Mouse (Mus musculus) urinary bladder, postnatal 14 days (tissue): ENCODE measurements around the gene Dpp9.

Source experiments
- DNase-seq: peaks from one replicate; pipeline ENCODE4 v3.0.0; 2021; ENCODE audit warnings: low spot score

Gene Dpp9

GRCm38 (mm10) chr17:56229943-56230342, 11.2 kb upstream of the Dpp9 start:
- no peak for DNase-seq

- no peak for DNase-seq
Measured at GRCm38 (mm10) chr17:56226566-56226965, 7.9 kb upstream of the Dpp9 start.

DNA sequence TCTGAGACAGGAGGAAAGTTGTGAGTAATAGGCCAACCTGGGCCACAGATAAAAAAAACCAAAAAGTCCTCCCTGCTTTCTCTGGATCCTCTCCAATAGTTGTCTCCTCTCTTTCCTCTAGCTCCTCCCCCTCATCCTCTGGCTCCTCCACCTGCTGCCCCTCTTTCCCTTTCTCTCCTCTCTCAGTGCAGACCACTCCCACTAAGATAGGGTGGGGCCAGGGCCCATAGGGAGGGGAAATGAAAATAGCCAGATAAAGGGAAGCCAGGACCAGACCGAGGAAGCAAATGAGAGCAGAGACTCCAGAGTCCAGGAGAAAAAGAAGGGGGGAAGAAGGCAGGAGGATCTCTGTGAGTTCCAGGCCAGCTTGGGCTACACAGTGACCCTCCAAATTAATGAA, 6.2 kb upstream of the Dpp9 start:
- DNase-seq: no peak

DNA sequence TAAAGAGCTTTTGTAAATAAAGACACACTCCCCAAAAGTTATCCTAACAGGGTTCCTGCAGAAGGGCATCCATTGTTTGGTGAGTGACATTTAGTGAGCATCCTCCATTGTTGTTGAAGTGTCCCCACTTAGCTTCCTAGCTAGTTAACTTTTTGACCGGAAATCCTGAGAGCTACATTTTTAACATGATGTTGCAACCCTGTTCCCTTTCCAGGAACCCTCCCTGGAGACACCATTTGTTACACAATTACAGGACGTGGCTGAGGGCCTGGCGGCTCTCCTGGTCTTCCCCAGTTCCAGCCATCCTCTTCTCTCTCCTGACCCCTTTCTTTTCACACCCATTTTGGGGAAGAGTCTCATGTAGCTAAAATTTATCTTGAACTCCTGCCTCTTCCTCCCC, 1.1 kb upstream of the Dpp9 start:
- peak; percentile 55 for DNase-seq

- no peak for DNase-seq
Measured at GRCm38 (mm10) chr17:56219251-56219650, 546 bp upstream of the Dpp9 start.

DNA sequence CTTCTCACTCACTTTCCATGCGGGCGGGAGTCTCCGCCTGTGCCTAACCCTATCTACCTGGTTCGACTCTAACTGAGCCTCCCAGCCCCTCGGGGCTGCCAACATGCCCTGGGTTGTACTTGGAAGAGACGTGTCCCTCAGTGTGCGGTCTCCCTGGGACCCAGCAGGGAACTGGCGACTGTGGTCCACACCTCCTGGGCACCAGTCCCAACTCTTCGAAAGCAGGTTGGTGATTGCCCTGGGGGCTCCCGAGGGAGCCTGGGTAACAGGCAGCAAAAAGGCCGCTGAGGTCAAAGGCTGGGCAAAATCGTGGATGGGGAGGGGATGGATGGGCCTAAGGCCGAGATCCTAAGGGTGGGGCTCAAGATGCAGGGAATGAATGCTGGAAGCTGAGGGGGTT, 1.0 kb downstream of the Dpp9 start:
- no peak for DNase-seq

DNA sequence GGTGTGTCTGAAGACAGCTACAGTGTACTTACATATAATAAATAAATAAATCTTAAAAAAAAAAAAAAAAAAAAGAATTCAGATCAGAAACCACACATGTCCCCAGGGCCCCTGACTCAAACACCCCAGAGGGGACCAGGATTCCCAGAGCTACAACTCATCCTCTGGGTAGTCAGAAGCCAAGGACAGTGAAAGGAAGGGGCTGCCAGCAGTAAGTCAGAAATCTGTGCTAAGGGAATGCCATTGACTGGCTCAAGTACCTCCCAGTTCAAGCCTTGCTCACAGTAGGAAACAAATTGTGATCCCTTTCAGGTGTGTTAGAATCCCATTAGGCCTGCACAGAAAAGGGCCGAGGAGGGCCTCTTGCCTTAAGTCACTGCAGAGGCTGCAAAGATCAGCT, 4.5 kb downstream of the Dpp9 start:
- no peak for DNase-seq

- no peak for DNase-seq
Measured at GRCm38 (mm10) chr17:56212676-56213075, 6.0 kb downstream of the Dpp9 start.

DNA sequence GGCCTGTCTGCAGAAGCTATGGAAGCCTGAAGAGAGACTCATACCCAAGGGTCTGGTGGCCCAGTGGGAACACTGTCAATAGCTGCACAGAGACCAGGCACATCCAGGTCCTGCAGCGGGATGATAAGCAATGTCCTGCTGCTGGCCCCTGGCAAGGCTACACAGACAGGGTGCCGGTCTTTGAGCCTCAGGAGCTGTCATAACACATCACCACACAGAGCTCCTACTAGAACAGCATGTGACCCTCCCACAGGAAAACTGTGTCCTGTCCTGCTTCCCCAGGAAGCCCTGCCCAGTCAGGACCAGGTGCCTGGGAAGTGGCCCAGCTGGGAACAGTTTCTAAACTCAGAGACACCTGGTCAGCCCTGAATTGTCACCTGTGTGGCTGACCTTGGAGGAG, 7.6 kb downstream of the Dpp9 start:
- no peak for DNase-seq

GRCm38 (mm10) chr17:56208821-56209220, 9.9 kb downstream of the Dpp9 start:
- DNase-seq: no peak

DNA sequence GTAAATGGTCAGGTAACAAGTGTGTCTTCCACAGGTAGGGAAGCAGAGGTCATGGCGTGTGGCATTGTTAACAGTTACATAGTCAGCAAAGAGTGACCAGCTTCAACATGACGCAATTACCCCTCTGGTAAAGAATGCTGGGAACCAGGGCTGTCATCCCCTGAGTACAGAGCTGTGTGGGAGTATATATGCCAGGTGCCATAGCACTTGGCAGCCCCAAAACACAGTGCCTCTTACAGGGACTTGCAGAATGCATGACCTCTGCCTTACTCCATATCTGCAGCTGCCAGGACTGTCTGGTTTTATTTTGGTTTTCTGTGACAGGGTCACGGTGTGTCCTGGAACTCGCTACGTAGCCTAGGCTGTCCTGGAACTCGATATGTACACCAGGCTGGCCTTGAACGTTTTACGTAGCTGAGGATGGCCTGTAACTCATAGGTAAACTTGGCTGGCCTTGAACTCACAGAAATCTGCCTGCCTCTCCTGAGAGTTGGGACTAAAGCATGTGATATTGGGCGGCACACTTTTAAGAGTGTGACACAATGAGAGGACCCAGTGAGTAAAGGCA, 10.7 kb downstream of the Dpp9 start:
- no peak for DNase-seq

GRCm38 (mm10) chr17:56206986-56207674, 11.6 kb downstream of the Dpp9 start:
- DNase-seq: no peak

DNA sequence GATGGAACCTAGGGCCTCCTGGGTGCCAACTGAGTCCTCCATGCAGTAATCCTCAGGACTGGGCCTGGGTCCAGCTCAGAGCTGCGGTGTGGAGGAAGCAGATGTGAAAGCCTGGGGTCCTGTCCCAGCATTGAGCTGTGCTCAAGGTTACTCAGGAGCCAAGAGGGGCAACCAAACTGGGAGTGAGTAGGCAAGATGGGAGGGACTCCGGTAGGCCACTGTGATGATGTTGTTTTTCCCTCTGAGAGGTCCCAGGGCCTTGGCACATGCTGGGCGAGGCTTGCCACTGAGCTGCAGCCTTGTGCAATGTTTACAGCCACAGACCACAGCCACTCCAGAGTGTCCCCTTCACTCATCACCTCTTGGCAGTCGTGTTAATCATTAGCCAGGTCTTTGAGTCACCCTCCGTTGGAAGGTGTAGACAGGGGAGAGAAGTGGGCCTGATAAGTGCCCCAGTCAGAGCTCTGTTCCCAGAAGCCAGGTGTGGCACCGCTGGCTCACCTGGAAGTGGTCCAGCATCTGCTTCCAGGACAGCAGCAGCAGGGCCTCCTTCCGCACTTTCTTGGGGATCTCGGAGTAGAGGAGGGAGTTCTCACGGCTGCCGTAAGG, 12.3 kb downstream of the Dpp9 start:
- no peak for DNase-seq

DNA sequence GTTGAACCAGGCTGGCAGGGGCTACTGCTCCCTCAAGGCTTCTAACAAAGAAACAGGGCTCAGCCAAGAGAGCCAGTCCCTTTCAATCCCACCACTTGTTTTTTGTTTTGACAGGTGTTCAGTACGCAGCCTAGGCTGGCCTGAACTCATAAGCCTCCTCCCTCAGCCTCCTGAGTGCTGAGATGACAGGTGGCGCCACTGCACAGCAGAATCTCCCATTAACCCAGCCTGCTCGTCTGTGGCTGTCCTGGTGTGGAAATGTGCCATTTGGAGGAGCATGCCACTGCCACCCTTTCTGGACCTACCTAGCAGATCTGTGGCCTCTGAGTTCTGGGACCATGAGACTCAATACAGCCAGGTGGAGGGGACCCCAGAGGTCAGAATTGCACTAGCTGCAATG, 15.0 kb downstream of the Dpp9 start:
- no peak for DNase-seq

DNA sequence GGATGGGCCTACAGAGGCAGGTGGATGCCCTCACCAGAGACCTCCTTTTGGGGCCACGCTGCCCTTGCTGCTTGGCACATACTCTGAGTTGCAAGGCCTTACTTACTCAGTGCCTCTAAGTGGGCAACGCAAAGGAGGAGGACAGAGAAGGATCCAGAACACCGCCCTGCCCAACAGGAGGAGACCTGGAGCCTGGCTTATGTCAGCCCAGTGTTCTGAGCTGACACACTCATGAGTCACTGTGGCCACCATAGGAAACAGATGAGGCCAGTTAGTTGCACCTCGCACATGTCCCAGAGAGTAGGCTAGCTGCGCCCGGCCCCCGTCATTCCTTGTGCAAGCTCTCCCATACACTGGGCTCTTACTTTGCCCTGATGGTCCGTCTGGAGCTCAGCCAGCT, 16.2 kb downstream of the Dpp9 start:
- DNase-seq: no peak

GRCm38 (mm10) chr17:56201642-56202041, 17.1 kb downstream of the Dpp9 start:
- DNase-seq: no peak

GRCm38 (mm10) chr17:56200586-56200985, 18.1 kb downstream of the Dpp9 start:
- DNase-seq: no peak

- DNase-seq: no peak
Measured at GRCm38 (mm10) chr17:56196860-56197259, 21.8 kb downstream of the Dpp9 start.

DNA sequence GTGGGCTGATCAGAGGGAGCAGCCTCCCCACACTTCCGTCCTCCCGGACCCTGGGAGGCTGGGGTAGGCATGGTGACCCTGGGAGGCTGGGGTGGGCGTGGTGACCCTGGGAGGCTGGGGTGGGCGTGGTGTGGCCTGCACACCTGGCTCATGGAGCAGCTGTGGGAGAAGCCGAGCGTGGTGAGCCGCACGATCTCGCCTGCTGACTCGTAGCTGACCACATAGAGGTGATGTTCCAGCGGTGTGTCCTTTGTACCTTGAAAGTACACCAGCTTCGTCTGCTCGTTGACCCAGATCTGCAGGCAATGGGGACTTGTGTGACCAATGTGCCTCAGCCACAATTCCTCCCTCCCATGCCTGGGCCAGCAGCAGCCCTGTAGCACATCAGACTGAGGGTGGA, 23.9 kb downstream of the Dpp9 start:
- no peak for DNase-seq

DNA sequence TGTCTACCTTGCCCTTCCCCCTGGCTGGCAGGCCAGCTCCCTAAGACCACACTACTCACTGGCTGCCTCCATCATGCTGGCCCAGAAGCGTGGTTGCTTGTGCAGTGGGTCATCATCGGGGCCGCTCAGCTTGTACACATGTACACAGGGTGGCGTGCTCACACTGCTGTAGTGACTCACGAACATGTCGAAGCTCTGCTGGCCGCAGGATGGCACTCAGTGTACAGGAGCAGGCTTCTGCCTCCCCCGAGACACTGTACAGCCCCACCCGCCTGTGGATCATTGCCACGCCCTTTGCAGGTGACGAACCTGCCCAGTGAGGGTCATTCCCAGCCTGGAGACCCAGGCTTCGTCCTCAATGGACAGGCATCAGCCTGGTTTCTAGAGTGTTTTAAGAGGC, 24.3 kb downstream of the Dpp9 start:
- DNase-seq: no peak

- no peak for DNase-seq
Measured at GRCm38 (mm10) chr17:56191266-56191665, 27.4 kb downstream of the Dpp9 start.

DNA sequence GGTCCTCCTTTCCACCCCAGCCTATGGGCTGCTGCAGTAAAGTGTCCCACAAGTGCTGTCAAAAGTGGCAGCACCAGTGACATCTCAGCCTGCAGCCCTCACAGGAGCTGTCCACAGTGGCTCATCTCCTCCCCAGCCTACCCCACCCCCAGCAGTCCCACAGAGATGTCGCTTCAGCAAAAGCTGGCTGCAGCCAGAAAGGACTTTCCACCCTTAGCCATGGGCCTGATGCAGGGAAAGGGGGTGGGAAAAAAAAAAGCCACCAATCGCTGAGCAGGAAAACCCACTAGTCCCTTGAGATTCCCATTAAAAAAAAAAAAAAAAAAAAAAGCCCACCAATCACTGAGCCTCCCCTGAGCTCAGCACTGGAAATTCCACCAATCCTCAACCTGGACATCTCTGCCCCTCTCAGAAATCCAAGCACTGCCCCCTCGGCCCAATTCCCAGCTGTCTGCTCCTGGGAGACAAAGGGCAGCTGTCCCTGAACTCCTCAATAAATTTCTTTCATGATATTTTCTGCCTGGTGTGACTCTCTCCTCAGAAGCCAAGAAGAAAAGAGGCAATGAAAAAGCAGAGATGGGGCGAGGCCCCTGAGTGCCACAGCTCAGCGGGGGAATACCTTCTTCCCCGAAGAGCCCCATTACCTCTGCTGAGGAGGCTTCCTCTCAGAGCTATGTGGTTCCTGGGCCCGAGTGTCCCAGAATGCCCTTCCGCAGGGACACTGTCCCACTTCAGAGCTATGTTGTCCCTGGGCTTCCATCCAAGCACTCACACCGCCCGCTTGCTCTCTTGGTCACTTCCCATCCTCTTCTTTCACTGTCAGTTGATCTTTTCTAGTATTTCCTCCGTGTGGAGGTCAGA, 33.2 kb downstream of the Dpp9 start:
- peak; percentile 63 for DNase-seq

GRCm38 (mm10) chr17:56183658-56184103, 35.0 kb downstream of the Dpp9 start, which contains the start of gene Mydgf:
Gene Mydgf, minus strand, starts transcription at chr17:56183920.
- peak; percentile 97 for DNase-seq
